Mouse (Mus musculus) gastrocnemius, postnatal 36 days (tissue): ENCODE results near the gene Il6. TPM values are rescaled to one million over a fixed set of nuclear protein-coding genes. Genes with fewer than 3 reads are reported as not detected.
A peak's percentile ranks its signal among the peaks of the same experiment; 100 is the strongest.
"Not testable (repeated sequence)": the region's sequence is repeated elsewhere in the genome, so short reads cannot be mapped to it uniquely, and the experiment has no call there.

Experiments
- DNase-seq, 2 experiments: peaks; one replicate each; pipeline ENCODE4 v3.0.0; 2022
- intact Hi-C: fragments of 180-260 bp; cut with DNase I; formaldehyde crosslinking; loops from one replicate; pipeline ENCODE4 v1.15.1; 2025
- long read RNA-seq, 2 experiments: library from polyadenylated mRNA; stranded (forward); transcript quantifications; one replicate each; pipeline ENCODE4 v2.0.0; 2021
- total RNA-seq, 2 experiments: library from RNA; stranded (reverse); gene quantifications; 2 replicates each; pipeline ENCODE4 v1.2.3; 2021

Gene Il6
- not detected for total RNA-seq
- long read RNA-seq, experiment 1: 0 reads
- long read RNA-seq, experiment 2: 0 reads

DNA sequence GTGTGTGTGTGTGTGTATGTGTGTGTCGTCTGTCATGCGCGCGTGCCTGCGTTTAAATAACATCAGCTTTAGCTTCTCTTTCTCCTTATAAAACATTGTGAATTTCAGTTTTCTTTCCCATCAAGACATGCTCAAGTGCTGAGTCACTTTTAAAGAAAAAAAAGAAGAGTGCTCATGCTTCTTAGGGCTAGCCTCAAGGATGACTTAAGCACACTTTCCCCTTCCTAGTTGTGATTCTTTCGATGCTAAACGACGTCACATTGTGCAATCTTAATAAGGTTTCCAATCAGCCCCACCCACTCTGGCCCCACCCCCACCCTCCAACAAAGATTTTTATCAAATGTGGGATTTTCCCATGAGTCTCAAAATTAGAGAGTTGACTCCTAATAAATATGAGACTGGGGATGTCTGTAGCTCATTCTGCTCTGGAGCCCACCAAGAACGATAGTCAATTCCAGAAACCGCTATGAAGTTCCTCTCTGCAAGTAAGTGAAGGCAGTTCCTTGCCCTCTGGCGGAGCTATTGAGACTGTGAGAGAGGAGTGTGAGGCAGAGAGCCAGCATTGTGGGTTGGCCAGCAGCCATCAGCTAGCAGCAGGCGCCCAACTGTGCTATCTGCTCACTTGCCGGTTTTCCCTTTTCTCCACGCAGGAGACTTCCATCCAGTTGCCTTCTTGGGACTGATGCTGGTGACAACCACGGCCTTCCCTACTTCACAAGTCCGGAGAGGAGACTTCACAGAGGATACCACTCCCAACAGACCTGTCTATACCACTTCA, at the start of gene Il6:
TSS of gene Il6 (plus strand) at position 389 of the 778 bp plus-strand sequence.
- peak; percentile 91 for DNase-seq
- intact Hi-C loops: loop anchor here (5.0 to 10.0 kb wide), 2 partner anchors 186 to 278 kb away; partner anchors contain the start of genes Dnajb6 and Gm5129

DNA sequence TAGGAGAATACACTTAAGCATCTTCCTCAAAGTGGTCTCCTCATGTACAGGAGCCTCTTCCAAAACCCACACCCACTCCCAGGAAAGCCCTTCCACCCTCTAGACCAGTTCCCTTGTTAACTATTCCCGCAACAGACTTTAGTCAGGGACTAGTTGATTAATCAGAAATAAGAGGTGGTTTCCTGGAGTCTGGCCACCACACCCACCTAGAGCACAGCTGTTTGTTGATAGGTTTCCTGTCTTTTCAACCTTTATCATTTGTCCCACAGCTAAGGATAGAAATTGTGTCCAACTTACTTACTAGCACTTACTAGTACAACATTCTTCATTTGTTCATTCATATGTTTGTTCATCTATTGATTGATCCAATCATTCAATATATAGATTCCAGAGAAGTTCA, 49.4 kb upstream of the Il6 start:
- no peak for DNase-seq
- intact Hi-C loops: no loop called here

DNA sequence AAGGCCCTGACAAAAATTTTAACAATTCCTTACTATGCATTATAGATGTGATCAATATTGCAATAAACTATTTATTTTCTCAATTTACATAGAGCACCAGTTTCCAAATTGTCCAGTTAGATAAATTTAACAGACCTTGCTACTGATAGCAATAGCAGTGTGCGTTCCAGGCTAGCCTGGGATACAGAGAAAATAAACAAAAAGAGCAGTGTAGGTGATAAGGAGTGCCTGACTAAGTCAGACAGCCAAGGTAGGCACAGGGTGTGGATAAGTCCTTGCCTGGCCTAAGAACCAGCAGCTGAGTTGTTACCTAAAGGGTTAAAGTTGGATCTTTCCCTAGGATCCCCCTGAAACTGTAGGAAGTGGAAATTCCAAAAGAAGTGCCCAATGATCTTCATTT, 42.7 kb upstream of the Il6 start:
- DNase-seq: no peak
- intact Hi-C loops: no loop called here

DNA sequence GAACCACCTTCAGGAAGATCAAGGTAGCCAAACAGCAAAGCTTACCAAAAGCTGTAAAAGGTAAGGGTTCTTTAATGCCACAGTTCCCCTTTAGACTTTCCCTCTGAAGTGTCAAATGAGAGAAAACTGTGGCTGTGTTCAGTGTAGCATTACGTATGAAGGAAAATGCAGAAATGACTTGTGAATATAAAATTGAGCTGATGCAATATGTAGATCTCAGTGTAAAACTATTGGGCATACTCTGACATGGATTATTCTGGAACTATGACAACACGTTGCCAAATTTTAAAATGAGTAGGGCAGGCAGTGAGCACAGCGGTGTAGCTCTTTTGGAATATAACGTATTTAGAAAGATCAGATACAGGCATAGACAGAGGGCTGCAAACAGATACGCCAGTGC, 40.1 kb upstream of the Il6 start:
- intact Hi-C loops: no loop called here
- DNase-seq: no peak

DNA sequence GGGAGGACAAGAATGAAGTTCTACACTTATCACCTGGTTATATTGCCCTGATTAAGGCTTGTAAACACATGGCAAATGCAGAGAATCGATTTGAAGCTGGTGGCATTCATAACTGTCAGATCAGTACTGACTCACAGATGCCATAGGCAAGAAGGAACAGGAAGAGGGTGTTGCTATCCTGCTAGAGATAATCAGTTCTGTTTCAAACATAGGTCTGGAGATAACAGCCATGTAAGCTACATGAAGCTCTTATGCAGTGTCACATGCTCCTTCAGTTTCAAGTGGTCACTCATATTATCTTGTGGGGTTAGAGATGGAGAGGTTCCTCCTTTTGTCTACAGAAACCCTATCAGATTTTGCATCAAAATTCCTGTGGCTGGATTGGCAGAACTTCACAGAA, 39.4 kb upstream of the Il6 start:
- DNase-seq: no peak
- intact Hi-C loops: no loop called here

DNA sequence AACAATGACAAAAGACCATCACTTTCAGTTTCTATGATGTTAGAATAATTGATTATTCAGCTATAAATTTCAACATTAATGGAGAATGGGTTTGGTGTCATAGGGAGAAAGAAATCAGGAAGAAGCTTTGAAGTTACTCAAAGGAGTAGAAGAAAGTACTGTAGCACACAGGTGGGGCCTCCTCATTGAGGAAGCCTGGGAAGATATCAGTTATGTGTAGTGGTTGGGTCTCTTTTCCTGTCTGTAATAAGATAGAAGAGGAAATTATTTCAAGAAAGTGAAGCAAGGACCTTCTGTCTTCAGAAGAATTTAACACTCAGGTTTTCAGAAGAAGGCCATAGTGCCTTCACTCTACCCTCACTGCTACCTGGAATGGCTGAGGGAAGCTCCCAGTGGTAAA, 38.8 kb upstream of the Il6 start:
- intact Hi-C loops: no loop called here
- no peak for DNase-seq

DNA sequence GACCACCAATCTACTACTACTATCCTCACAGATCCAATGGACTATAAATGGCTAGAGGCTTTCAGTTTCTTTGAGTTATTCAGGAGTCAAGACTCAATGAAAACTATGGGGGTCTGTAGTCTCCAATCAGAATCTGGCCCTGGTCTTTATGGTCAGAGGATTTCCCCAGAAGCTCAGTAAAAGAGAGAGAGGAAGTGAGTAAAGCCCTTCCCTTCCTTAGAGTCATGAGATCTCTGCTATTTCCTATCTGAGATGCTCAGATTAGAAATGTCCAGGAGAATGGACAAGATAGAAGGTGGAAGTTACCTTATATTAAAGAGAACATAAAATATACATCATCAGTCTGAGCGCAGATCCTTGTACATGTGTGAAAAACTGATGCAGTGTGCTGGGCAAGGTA, 19.3 kb upstream of the Il6 start:
- intact Hi-C loops: no loop called here

DNA sequence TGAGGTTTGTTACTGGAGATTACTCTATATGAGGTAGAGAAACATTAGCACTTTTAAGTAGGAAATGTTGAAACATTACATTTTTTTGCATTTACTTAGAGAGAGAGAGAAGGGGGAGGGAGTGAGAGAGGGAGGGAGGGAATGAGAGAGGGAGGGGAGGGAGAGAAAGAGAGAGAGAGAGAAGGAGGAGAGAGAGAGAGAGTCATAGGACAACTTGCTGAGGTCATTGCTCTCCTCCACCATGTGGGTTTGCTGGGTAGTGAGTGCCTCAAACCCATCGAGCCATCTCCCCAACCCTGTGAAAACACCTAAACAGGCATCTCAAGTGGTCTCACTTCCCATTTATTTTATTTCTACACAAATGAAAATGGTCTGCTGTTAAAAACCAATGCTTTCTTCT, 18.6 kb upstream of the Il6 start:
- DNase-seq: no peak

More for the DNA sequence above, 19.3 kb upstream of the Il6 start:
- DNase-seq: no peak

DNA sequence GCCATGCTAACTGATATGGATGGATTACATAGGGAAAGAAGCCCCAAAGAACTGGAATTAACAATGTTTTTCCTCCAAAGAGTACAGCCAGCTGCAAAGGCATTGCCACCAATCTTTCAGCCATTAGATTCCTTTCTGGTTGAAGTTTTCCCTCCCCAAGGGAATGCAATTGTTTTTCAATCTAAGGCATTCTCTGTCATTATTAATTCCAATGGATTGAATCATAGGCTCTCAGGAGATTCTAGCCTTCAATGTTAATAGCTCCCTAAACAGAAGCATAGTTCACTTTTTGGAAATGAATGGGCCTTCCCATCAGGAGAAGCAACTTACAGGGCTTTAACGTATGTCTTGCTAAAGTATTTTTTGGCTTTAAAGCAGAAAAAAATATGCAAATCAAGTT, 15.6 kb upstream of the Il6 start:
- no peak for DNase-seq
- intact Hi-C loops: no loop called here

More for the DNA sequence above, 18.6 kb upstream of the Il6 start:
- intact Hi-C loops: no loop called here

DNA sequence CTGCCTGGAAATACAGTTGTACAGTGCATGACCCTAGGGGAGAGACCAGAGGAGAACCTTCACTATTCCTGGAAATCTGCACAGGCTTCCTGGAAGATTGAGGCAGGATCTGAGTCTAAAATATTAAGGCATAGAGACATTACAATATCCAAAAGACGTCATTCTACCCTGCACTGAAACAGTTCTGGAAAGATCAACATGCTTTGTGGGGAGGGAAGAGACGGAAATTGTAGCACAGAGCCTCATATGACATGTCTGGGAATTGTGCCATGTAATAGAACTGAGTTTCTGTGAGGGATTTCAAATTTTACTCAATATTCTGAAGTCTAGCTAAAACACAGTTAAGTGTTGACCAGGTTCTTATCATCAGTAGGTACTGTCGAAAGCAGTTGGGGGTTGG, 12.0 kb upstream of the Il6 start:
- DNase-seq: no peak
- intact Hi-C loops: no loop called here

DNA sequence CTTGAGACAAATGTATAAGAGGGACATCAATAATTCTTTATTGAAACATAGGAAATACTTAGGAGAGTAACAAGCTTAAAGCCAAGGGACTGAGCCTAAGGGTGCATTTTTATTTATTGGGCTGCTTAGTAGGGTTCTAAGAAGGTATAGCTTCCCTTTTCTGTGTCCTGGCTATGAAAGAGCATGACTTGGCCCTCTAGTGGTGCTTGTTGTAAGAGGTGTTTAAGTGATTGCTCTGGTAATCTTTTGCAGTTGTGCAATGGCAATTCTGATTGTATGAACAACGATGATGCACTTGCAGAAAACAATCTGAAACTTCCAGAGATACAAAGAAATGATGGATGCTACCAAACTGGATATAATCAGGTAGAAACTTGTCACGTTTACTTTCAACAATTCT, 1.7 kb downstream of the Il6 start:
- intact Hi-C loops: loop anchor here (5.0 to 10.0 kb wide), 2 partner anchors 187 to 280 kb away; partner anchors contain the start of genes Dnajb6 and Gm5129
- no peak for DNase-seq

DNA sequence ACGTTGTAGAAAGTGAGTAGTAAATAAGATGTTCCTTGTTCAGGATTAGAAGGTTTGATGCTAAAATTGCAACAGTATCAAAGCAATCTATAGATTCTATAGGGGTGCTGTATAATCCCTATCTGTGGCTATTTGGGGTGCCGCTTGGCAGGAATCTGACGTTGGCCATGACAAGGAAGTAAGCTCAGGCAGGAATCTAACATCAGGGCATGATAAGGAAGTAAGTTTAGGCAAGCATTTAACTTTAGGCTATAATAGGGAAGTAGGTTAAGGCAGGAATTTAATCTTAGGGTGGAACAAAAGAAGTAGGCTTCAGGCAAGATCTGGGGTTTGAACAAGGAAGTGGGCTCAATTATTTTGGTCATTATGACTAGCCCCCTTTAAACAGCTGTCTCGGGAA, 22.9 kb downstream of the Il6 start:
- intact Hi-C loops, DNase-seq: not testable (repeated sequence)

DNA sequence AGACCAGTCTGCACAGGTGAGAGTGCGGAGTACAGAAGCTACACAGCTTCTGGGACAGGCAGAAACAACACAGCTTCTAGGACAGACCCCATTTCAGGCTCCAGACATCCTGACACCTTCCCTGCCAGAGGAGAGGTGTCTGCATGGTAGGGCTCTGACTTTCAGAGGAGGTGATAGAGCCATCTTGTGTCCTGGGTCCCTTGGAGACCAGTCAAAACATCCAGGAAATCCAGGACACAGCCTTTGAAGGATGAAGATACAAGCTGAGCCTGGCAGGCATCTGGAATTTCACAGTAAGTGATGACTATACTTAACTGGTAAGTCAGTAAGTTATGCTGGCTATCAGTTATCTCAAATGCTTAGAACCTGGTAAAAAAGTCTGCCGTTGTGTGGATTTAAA, 24.2 kb downstream of the Il6 start:
- DNase-seq, intact Hi-C loops: not testable (repeated sequence)

DNA sequence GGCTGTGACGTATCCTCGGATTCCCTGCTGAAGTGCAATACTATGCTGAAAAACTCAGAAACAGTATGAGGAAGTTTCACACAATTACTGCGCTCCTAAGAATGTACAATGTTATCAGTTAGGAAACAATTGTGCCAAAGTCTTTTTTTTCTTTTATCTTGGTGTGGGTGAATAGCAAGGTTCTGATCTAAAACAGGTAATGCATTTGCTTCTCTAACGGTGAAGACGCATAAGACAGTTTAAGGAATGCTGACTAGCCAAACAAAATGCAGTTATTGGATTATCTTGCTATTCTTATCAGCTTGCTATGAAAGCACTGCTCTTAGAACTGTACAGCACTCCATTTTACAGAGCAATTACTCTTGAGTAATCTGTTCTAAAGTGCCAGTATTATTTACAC, 26.4 kb downstream of the Il6 start:
- intact Hi-C loops, DNase-seq: not testable (repeated sequence)

DNA sequence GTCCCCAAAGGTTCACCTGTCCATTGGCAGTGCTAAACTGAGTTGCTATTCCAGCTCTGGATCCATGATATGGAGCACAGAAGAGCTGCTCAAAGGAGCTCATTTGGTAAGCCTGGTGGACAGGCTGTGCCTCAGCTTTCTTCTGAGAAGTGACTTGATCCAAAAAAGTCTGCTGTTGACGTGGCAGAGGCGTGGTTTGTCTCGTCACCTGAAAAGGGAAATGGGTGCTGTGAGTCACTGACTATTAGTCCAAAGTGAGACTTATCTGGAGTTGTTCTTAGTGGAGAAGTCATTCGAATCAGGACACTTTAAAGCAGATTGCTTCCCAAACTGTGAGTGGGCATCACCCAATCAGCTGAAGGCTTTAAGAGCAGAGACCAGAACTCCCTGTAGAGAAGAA, 26.9 kb downstream of the Il6 start:
- DNase-seq: not testable (repeated sequence)
- intact Hi-C loops: loop anchor here (5.0 kb wide), 1 partner anchor 1317 kb away; no protein-coding TSS in a partner anchor

DNA sequence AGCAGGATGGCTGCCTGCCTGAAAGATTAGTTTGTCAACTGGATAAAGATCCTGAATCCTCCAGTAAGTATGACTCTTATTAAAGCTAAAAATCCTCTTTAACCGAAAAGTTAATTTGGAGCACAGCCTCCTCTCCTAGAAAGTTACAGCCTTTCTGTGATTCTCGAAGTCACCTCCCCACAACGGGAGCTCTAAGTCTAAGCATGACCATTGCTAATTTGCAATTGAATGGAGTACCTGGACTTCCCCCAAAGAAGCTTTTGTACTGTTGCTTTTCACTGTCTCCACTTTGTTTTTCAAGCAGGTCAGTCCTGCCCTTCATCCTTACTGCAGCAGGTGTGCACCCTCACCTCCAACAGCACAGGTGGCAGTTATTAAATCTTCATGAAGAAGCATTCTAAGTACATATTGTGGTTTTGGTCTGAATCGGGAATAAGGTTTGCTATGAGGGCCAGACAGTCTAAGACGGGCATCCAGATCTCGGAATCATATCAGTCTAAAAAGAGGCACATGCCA, 45.4 kb downstream of the Il6 start:
- DNase-seq: no peak
- intact Hi-C loops: no loop called here

DNA sequence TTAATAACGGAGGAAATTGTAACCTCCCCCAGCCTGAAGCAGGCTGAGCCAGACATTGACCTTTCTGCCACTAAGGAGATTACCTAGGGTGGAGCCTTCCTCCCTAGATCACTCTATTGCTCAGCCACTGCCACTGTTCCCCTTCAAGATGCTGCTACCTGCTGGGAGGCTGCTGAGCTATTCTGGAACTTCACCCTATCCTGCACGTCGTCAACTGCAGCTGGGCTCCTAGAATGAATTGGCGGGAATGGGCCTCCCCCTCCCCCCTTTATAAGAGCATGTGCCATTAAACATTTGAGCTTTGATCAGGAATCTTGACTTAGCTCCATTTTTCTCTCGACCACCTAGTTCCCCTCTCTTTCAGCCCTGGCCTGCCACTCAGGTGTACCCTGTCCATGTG, 46.7 kb downstream of the Il6 start:
- intact Hi-C loops: not testable (repeated sequence)

DNA sequence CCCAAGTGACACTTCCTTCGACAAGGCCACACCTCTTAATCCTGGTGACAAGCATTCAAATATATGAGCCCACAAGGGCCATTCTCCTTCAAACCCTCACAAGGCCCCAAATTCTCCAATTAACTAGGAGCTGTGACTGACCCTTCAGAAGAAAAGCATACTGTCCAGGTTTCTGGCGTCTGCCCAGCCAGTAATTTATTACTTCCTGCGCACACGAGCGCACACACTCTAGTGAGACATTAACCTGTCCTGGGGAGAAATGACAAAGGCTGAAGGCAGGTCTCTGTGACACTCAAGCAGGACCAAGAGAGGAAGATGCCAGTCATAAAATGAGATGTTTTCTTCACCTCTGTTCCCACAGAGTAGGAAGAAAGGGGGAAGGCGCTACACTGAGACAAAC, 54.8 kb downstream of the Il6 start:
- intact Hi-C loops: no loop called here
- no peak for DNase-seq

More for the DNA sequence above, 46.7 kb downstream of the Il6 start:
- not testable (repeated sequence) for DNase-seq
